Mouse (Mus musculus) central nervous system, embryonic 11.5 days (tissue): ENCODE data around the gene Nsun2. TPM values are rescaled to one million over a fixed set of nuclear protein-coding genes. Genes with fewer than 3 reads are reported as not detected.

Experiments used
- polyA plus RNA-seq: library from polyadenylated mRNA; depleted of rRNA; stranded (reverse); fragments of >200 nt; gene quantifications from 2 replicates; pipeline ENCODE4 v1.2.3, GENCODE M21; 2012; rRNA removed

Gene Nsun2
- 97.2 and 102 TPM in 2 replicates for polyA plus RNA-seq

DNA sequence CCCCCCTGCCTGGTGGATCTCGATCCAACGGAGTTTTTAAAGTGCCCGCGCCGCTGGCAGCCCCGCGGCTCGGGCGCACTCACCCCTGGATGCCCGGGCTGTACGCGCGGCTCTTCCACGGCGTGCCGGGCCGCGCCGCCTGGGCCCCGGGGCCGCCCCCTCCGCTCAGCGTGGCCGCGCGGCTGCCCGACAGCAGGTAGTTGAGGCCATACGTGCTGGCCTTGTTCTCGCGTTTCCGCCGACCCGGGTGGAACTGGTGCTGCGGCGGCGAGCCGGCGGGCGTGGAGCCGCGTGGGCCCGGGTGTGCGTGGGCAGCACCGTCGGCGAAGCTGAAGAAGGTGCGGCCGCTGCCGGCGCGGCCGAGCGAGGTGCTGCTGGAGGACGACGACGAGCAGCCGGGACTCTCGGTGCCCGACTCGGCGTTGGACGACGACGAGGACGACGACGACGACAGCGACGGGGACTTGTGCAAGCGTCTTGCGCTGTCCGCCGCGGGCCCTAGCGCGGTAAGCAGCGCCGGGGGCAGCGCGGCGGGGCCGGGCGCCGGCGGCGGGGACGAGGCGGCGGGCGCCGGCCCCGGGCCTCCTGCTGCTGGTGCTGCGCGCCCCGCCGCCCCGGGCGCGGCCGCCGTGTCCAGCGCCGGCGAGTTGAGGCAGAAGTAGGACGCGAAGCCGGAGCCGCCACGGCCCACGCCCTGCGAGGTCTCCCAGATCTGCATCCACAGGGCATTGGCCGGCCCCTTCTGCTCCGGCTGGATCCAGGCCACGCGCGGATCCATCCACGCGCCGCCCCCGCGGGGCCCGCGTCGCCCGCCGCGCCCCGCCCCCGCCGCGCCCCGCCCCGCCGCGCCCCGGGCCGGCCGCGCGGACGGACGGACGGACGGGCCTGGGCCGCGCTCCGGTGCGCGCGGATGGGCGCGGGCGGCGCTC lies at the start of gene Nsun2:
Nsun2 (plus strand) TSS at position 342 of the 929 bp plus-strand sequence.

DNA sequence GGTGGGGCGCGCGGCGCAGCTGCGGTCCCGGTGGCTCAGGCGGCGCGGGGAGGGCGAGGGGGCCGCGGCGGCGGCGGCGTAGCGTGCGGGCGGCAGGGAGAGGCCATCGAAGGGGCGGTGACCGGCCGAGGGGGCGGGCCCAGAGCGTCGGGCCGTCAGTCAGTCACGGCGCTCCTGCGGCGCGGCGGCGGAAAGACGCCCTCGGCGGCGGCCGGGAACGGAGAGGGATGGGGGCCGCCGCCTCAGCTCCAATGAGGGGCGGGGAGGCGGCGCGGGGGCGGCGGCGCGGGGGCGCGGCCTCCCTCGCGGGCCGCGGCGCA lies 748 bp downstream of the Nsun2 start, which contains the start of gene Tent4a:
Tent4a (minus strand) TSS at position 284 of the 320 bp plus-strand sequence.

DNA sequence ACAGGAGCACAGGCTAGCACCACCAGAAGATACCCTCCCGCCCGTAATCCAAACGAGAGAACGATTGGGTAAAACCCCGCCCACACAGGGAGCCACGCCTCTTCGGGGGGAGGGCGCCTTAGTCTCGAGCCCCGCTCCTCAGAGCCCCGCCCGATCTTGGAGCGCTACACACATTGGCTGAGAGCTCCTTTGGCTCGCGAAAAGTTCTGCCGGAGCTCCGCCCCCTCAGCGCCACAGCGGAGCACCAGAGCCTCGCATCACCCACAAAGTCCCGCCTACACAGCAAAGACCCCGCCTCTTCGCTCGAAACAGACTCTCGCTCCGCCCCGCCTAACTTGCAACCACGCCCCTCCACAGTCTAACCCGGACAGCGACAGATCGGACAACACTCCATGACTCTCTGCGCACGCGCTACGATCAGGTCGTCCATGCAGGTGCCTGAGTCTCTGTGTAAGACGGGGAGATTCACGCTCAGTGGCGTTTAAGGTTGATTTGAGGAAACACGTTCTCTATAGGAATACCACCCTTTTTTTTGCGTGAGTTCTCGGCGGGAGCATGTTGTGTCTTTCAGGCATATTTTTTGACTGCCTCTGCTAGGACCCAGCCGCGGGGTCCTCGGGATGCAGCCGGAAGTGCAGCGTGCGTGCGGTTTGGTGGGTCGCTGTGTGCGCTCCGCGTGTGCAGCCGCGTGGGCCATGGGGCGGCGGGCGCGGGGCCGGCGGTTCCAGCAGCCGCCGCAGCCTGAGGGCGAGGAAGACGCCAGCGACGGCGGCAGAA lies 78.0 kb downstream of the Nsun2 start, which contains the start of gene Srd5a1:
Srd5a1 (minus strand) TSS at position 45 of the 777 bp plus-strand sequence.

Other genes starting within 250 kb of the Nsun2 start
- 16.9 and 25.3 TPM in 2 replicates for gene Tent4a, start 871 bp downstream of the Nsun2 start, polyA plus RNA-seq
- gene Srd5a1, start 77.7 kb downstream of the Nsun2 start, polyA plus RNA-seq, result 10.7 and 14.1 TPM in 2 replicates
- 14.4 and 18.6 TPM in 2 replicates for gene Ube2ql1, start 206.1 kb downstream of the Nsun2 start, polyA plus RNA-seq